Mouse (Mus musculus) stomach, embryonic 14.5 days (tissue): ENCODE data around the gene Pkn1. TPM values are rescaled to one million over a fixed set of nuclear protein-coding genes. Genes with fewer than 3 reads are reported as not detected.

Experiments
- ATAC-seq: fragments of 200-750 bp; cut with Nextera tagmentation; 2 replicates; pipeline ENCODE4 v1.8.0; 2017; ENCODE audit warnings: low read depth, moderate TSS enrichment; ENCODE audit not compliant: insufficient number of reproducible peaks, insufficient read depth, low FRiP score
- H3K27ac ChIP-seq: fragments of 300-500 bp; sonication (generic); 2 replicates; pipeline ENCODE4 v1.5.1; 2014; ENCODE audit warnings: mild to moderate bottlenecking, low read length, moderate library complexity, mixed read lengths
- H3K27me3 ChIP-seq: fragments of 300-500 bp; sonication (generic); 2 replicates; pipeline ENCODE4 v1.6.1; 2014; ENCODE audit warnings: low read length, control low read depth, mixed read lengths; ENCODE audit not compliant: control insufficient read depth, insufficient read depth
- H3K36me3 ChIP-seq: fragments of 300-500 bp; sonication (generic); 2 replicates; pipeline ENCODE4 v1.6.1; 2014; ENCODE audit warnings: mild to moderate bottlenecking, control low read depth, low read length, moderate library complexity, mixed read lengths; ENCODE audit not compliant: control insufficient read depth, insufficient read depth
- H3K4me1 ChIP-seq: fragments of 300-500 bp; sonication (generic); 2 replicates; pipeline ENCODE4 v1.6.1; 2014; ENCODE audit warnings: low read length, control low read depth, mixed read lengths; ENCODE audit not compliant: control insufficient read depth, insufficient read depth
- H3K4me2 ChIP-seq: fragments of 300-500 bp; sonication (generic); replicated peaks from 2 replicates; pipeline ENCODE4 v1.6.1; 2014; ENCODE audit warnings: low read depth, low read length, control low read depth
- H3K4me3 ChIP-seq: fragments of 300-500 bp; sonication (generic); 2 replicates; pipeline ENCODE4 v1.5.1; 2014; ENCODE audit warnings: low read depth, low read length, control low read depth
- H3K9ac ChIP-seq: fragments of 300-500 bp; sonication (generic); replicated peaks from 2 replicates; pipeline ENCODE4 v1.6.1; 2014; ENCODE audit warnings: low read depth, mild to moderate bottlenecking, control low read depth, low read length, moderate library complexity, mixed read lengths
- H3K9me3 ChIP-seq: fragments of 300-500 bp; sonication (generic); 2 replicates; pipeline ENCODE4 v1.6.1; 2016; ENCODE audit warnings: low read depth, low read length, control low read depth; ENCODE audit not compliant: control insufficient read depth
- WGBS: fragments of 180-500 bp; shearing (Covaris S2); extraction: QIAGEN DNeasy Blood & Tissue Kit; methylation state at CpG from one replicate; pipeline ENCODE4 v1.1.7; 2014; 5-methylcytosine and 5-hydroxymethylcytosine counted together
- polyA plus RNA-seq: library from polyadenylated mRNA; unstranded; fragments of >200 nt; fragmentation: Nextera tagmentation; extraction: Ambion mirVana; gene quantifications from 2 replicates; pipeline ENCODE4 v1.2.1, GENCODE M21; 2014

Gene Pkn1
- polyA plus RNA-seq, 1 experiment from 2014 or later = 30.1 TPM

GRCm38 (mm10) chr8:83666866-83667234 lies 32.1 kb downstream of the Pkn1 start:
- Histone ChIP-seq H3K27ac (peak overlapping the region; percentile 88; the same call in 1 of the 2 replicates), H3K9me3 (no peaks in the 10 kb centered on the region), H3K9ac (no peak overlapping the region), H3K4me2 (peak overlapping the region; percentile 36), H3K36me3 (peaks cover 29% of the 10 kb centered on the region; the same call in 1 of the 2 replicates), H3K27me3 (no peaks in the 10 kb centered on the region), H3K4me3 (peak overlapping the region; percentile 2; the same call in 1 of the 2 replicates), H3K4me1 (peaks cover 50% of the 10 kb centered on the region)
- no peak for ATAC-seq
- 85% methylated on average over 3 of the region's 3 CpGs for WGBS

GRCm38 (mm10) chr8:83665969-83666865 lies 32.8 kb downstream of the Pkn1 start, which contains the start of gene Ptger1:
Ptger1 (plus strand) TSS chr8:83666678.
- peaks cover 56% of the 10 kb centered on the region for H3K4me1 ChIP-seq
- H3K36me3 ChIP-seq = peaks cover 25% of the 10 kb centered on the region; the same call in 1 of the 2 replicates
- peak within 1 kb of the TSS; percentile 57 for H3K4me2 ChIP-seq
- no peaks in the 10 kb centered on the region for H3K9me3 ChIP-seq
- H3K27me3 ChIP-seq = no peaks in the 10 kb centered on the region
- 14% methylated on average over 14 of the region's 14 CpGs for WGBS
- ATAC-seq = peak; percentile 30; the same call in 1 of the 2 replicates
- H3K9ac ChIP-seq = no peak within 1 kb of the TSS
- H3K4me3 ChIP-seq = peak within 1 kb of the TSS; percentile 2; the same call in 1 of the 2 replicates
- peak within 1 kb of the TSS; percentile 88 for H3K27ac ChIP-seq

- H3K27ac ChIP-seq = peak overlapping the region; percentile 88
- H3K9me3 ChIP-seq = no peaks in the 10 kb centered on the region
- no peak for ATAC-seq
- 0 out of 2 replicates have a peak overlapping the region, but pooled peaks have one; percentile 10 for H3K9ac ChIP-seq
- H3K4me1 ChIP-seq = peaks cover 67% of the 10 kb centered on the region
- no peaks in the 10 kb centered on the region for H3K27me3 ChIP-seq
- H3K4me2 ChIP-seq = no peak overlapping the region
- peaks cover 17% of the 10 kb centered on the region; the same call in 1 of the 2 replicates for H3K36me3 ChIP-seq
- 13% methylated on average over 2 of the region's 2 CpGs for WGBS
- no peak overlapping the region for H3K4me3 ChIP-seq
These were observed 33.9 kb downstream of the Pkn1 start for GRCm38 (mm10) chr8:83664931-83665625.

- H3K27ac ChIP-seq = peak overlapping the region; percentile 88
- 90% methylated on average over 13 of the region's 13 CpGs for WGBS
- H3K36me3 ChIP-seq = peaks cover 7% of the 10 kb centered on the region; the same call in 1 of the 2 replicates
- no peaks in the 10 kb centered on the region for H3K9me3 ChIP-seq
- H3K4me1 ChIP-seq = peaks cover 70% of the 10 kb centered on the region
- no peaks in the 10 kb centered on the region for H3K27me3 ChIP-seq
- no peak overlapping the region for H3K9ac ChIP-seq
- H3K4me2 ChIP-seq = no peak overlapping the region
- no peak overlapping the region for H3K4me3 ChIP-seq
- no peak for ATAC-seq
These were observed 34.9 kb downstream of the Pkn1 start for GRCm38 (mm10) chr8:83664096-83664495.

- H3K9ac ChIP-seq = no peak overlapping the region
- H3K4me3 ChIP-seq = no peak overlapping the region
- H3K36me3 ChIP-seq = peaks cover 6% of the 10 kb centered on the region; the same call in 1 of the 2 replicates
- peak overlapping the region; percentile 28 for H3K27ac ChIP-seq
- no peaks in the 10 kb centered on the region for H3K27me3 ChIP-seq
- H3K4me1 ChIP-seq = peaks cover 61% of the 10 kb centered on the region
- WGBS = 6% methylated on average over 4 of the region's 4 CpGs
- peak; percentile 20; the same call in 1 of the 2 replicates for ATAC-seq
- H3K9me3 ChIP-seq = no peaks in the 10 kb centered on the region
- H3K4me2 ChIP-seq = no peak overlapping the region
These were observed 36.6 kb downstream of the Pkn1 start for GRCm38 (mm10) chr8:83662421-83662826.

- H3K4me3 ChIP-seq = peak overlapping the region; percentile 7
- ATAC-seq = peak; percentile 23
- 11% methylated on average over 22 of the region's 22 CpGs for WGBS
- H3K36me3 ChIP-seq = peaks cover 6% of the 10 kb centered on the region; the same call in 1 of the 2 replicates
- peaks cover 49% of the 10 kb centered on the region for H3K4me1 ChIP-seq
- H3K27ac ChIP-seq = peak overlapping the region; percentile 28
- no peaks in the 10 kb centered on the region for H3K9me3 ChIP-seq
- H3K4me2 ChIP-seq = peak overlapping the region; percentile 37
- H3K9ac ChIP-seq = 0 out of 2 replicates have a peak overlapping the region, but pooled peaks have one; percentile 4
- no peaks in the 10 kb centered on the region for H3K27me3 ChIP-seq
These were observed 37.8 kb downstream of the Pkn1 start for GRCm38 (mm10) chr8:83660995-83661680.

- 16% methylated on average over 8 of the region's 8 CpGs for WGBS
These were observed 38.4 kb downstream of the Pkn1 start for GRCm38 (mm10) chr8:83660545-83660944.

More at GRCm38 (mm10) chr8:83660545-83660944, 38.4 kb downstream of the Pkn1 start:
- Histone ChIP-seq H3K36me3 (peaks cover 6% of the 10 kb centered on the region; the same call in 1 of the 2 replicates), H3K27me3 (no peaks in the 10 kb centered on the region), H3K9me3 (no peaks in the 10 kb centered on the region), H3K27ac (peak overlapping the region; percentile 28), H3K4me2 (peak overlapping the region; percentile 37), H3K4me1 (peaks cover 44% of the 10 kb centered on the region), H3K4me3 (peak overlapping the region; percentile 7; the same call in 1 of the 2 replicates), H3K9ac (no peak overlapping the region)
- no peak for ATAC-seq
